10 mouse cellular contexts compared by ENCODE assay signal in genomic region chr2:36235917-36236316, GRCm38 (mm10). TPM values are rescaled to one million over a fixed set of nuclear protein-coding genes. Genes with fewer than 3 reads are reported as not detected.
DNase-seq lines count a peak whose midpoint lies in the region; ATAC-seq and TF ChIP-seq lines count a peak whose summit lies in the region.
"Had no signal": no experiment of that assay in that cellular context is flagged by ENCODE, and none has a peak within 500 bp of the region (broad histone marks: within the 10 kb centered on the region; RNA-seq: fewer than 3 reads in every experiment).

No protein-coding gene starts in this region.

- peaks cover 14% of the 10 kb centered on the region for H3K4me1 ChIP-seq in liver, postnatal 0 days (ENCODE audit: insufficient read depth)

- no peak for ATAC-seq in liver, postnatal 0 days

- TF ChIP-seq CTCF in liver, postnatal 0 days (IDR thresholded peaks at IDR 0.05; ENCODE audit: low read depth) = no peak

- intact Hi-C loops in heart, postnatal 10 days (cut with DNase I) = loop anchor here (5.0 kb wide), 1 partner anchor 41 kb away; no protein-coding TSS in a partner anchor

- peaks cover 10% of the 10 kb centered on the region for H3K36me3 ChIP-seq in liver, postnatal 0 days (replicated peaks; ENCODE audit: insufficient read depth, low read length)

- TF ChIP-seq EP300 in liver, postnatal 0 days (IDR thresholded peaks at IDR 0.05; ENCODE audit: low read depth) = no peak

- H3K9ac ChIP-seq in liver, postnatal 0 days (replicated peaks) = no peak overlapping the region
- H3K9ac ChIP-seq: limb, embryonic 13.5 days had no signal

- H3K9me3 ChIP-seq in liver, postnatal 0 days (ENCODE audit: low read length) = no peaks in the 10 kb centered on the region
- H3K9me3 ChIP-seq: limb, embryonic 13.5 days had no signal

- no peak overlapping the region for H3K4me3 ChIP-seq in liver, postnatal 0 days (ENCODE audit: low read depth, low read length)
- H3K4me3 ChIP-seq: erythroblast, embryonic 14.5 days; limb, embryonic 13.5 days had no signal

- no peaks in the 10 kb centered on the region for H3K27me3 ChIP-seq in liver, postnatal 0 days (ENCODE audit: insufficient read depth, low read length)

- H3K27ac ChIP-seq in liver, postnatal 0 days (ENCODE audit: low read depth) = 0 out of 2 replicates have a peak overlapping the region, but pooled peaks have one; percentile 16
- H3K27ac ChIP-seq: limb, embryonic 13.5 days had no signal

- H3K4me2 ChIP-seq in liver, postnatal 0 days (ENCODE audit: low read depth, low read length) = no peak overlapping the region
- H3K4me2 ChIP-seq: limb, embryonic 13.5 days had no signal

- WGBS in liver, postnatal 0 days (ENCODE audit: insufficient replicate concordance) = 43% methylated on average over 4 of the region's 4 CpGs

- no peak for DNase-seq in liver, postnatal 0 days
- no peak for DNase-seq in liver
- peak; percentile 72 for DNase-seq in cerebellum, adult 8-10 months
- peak; percentile 82 to 87 for DNase-seq in heart, postnatal 10 days
- DNase-seq in lung, postnatal 36 days = peak; percentile 78
- no peak for DNase-seq in thymus, postnatal 4 days
- no peak for DNase-seq in natural killer cell, adult 2 months (ENCODE audit: low spot score in 2 of 2)
- no peak for DNase-seq in B cell, adult 2 months

RNA-seq across cellular contexts. Expression of gene Ptgs1, which starts 5.7 kb away (rescaled TPM):
- 24.7 and 25.3 TPM in 2 replicates for polyA plus RNA-seq in liver, postnatal 0 days (2015; fragmentation: Nextera tagmentation; extraction: Ambion mirVana)
- total RNA-seq in heart, postnatal 10 days (2021) = 10 to 100 TPM; 15.5 to 16.0 TPM

Comparison
In these comparisons a context has a peak if more than half of its experiments do, and no peak if none do; other contexts are left out.
1. DNase-seq: peak in cerebellum, adult 8-10 months (single experiment), heart, postnatal 10 days (2 of 2) and lung, postnatal 36 days (single experiment); none in liver, postnatal 0 days (single experiment), liver (single experiment), thymus, postnatal 4 days (single experiment), natural killer cell, adult 2 months (0 of 2) and B cell, adult 2 months (0 of 2).